Mouse (Mus musculus) CD8-positive naive resting alpha-beta T cell, adult 2 months (primary cell): ENCODE data around the gene Kidins220.

Experiments
- DNase-seq, 2 experiments: peaks; one replicate each; pipeline ENCODE4 v3.0.0; 2022; ENCODE audit warnings: low read depth in 2 of 2, low spot score in 2 of 2

The Kidins220 gene

GRCm38 (mm10) chr12:25024862-25025545, 50.3 kb downstream of the Kidins220 start:
- DNase-seq = no peak

- DNase-seq = no peak
Observed at GRCm38 (mm10) chr12:25026308-25026707, 51.6 kb downstream of the Kidins220 start.

- peak in 1 of 2 experiments; percentile 44 for DNase-seq
Observed at GRCm38 (mm10) chr12:25027416-25027815, 52.7 kb downstream of the Kidins220 start.

GRCm38 (mm10) chr12:25033662-25034337, 59.1 kb downstream of the Kidins220 start:
- no peak for DNase-seq

GRCm38 (mm10) chr12:25034338-25034953, 59.7 kb downstream of the Kidins220 start:
- DNase-seq = no peak

- no peak for DNase-seq
Observed at GRCm38 (mm10) chr12:25036024-25036423, 61.3 kb downstream of the Kidins220 start.

- DNase-seq = no peak
Observed at GRCm38 (mm10) chr12:25037222-25037621, 62.5 kb downstream of the Kidins220 start.

GRCm38 (mm10) chr12:25037681-25038472, 63.2 kb downstream of the Kidins220 start:
- no peak for DNase-seq

GRCm38 (mm10) chr12:25044056-25044455, 69.3 kb downstream of the Kidins220 start:
- no peak for DNase-seq

- no peak for DNase-seq
Observed at GRCm38 (mm10) chr12:25044579-25044978, 69.9 kb downstream of the Kidins220 start.

- no peak for DNase-seq
Observed at GRCm38 (mm10) chr12:25049253-25049652, 74.5 kb downstream of the Kidins220 start.

- no peak for DNase-seq
Observed at GRCm38 (mm10) chr12:25054511-25054910, 79.8 kb downstream of the Kidins220 start.

- no peak for DNase-seq
Observed at GRCm38 (mm10) chr12:25054963-25055362, 80.2 kb downstream of the Kidins220 start.

GRCm38 (mm10) chr12:25059487-25060200, 84.9 kb downstream of the Kidins220 start:
- DNase-seq = no peak

GRCm38 (mm10) chr12:25060901-25061300, 86.2 kb downstream of the Kidins220 start:
- DNase-seq = no peak

GRCm38 (mm10) chr12:25062264-25062663, 87.5 kb downstream of the Kidins220 start:
- no peak for DNase-seq

- no peak for DNase-seq
Observed at GRCm38 (mm10) chr12:25073374-25073773, 98.6 kb downstream of the Kidins220 start.

- DNase-seq = no peak
Observed at GRCm38 (mm10) chr12:25074344-25074743, 99.6 kb downstream of the Kidins220 start.

GRCm38 (mm10) chr12:25083260-25084178, 108.8 kb downstream of the Kidins220 start:
- no peak for DNase-seq

- DNase-seq = no peak
Observed at GRCm38 (mm10) chr12:25086966-25087365, 112.2 kb downstream of the Kidins220 start.
